ENCODE assay signal across 28 mouse cellular contexts in genomic region chr7:101692446-101692845, GRCm38 (mm10). TPM values are rescaled to one million over a fixed set of nuclear protein-coding genes. Genes with fewer than 3 reads are reported as not detected.
A peak's percentile ranks its signal among the peaks of the same experiment; 100 is the strongest.
DNase-seq lines count a peak whose midpoint lies in the region; ATAC-seq and TF ChIP-seq lines count a peak whose summit lies in the region.
"Had no signal": no experiment of that assay in that cellular context is flagged by ENCODE, and none has a peak within 500 bp of the region (broad histone marks: within the 10 kb centered on the region; RNA-seq: fewer than 3 reads in every experiment).

No protein-coding gene starts in this region.

- H3K4me3 ChIP-seq in kidney, adult 2 months (ENCODE audit: insufficient read depth, low read depth, low read length): no peak overlapping the region
- H3K4me3 ChIP-seq in liver, embryonic 12.5 days: no peak overlapping the region
- H3K4me3 ChIP-seq in liver, postnatal 0 days (ENCODE audit: low read depth, low read length): no peak overlapping the region
- no peak overlapping the region for H3K4me3 ChIP-seq in forebrain, embryonic 13.5 days
- H3K4me3 ChIP-seq: heart, embryonic 13.5 days; hindbrain, embryonic 10.5 days; hindbrain, embryonic 15.5 days; layer of hippocampus, adult 2 months; left cerebral cortex, adult 2 months; lung, embryonic 15.5 days; midbrain, embryonic 12.5 days; neural tube, embryonic 13.5 days had no signal

- H3K27me3 ChIP-seq in kidney, adult 2 months (replicated peaks; ENCODE audit: control insufficient read depth, insufficient read depth, low read length): no peaks in the 10 kb centered on the region
- H3K27me3 ChIP-seq in liver, embryonic 12.5 days (replicated peaks): no peaks in the 10 kb centered on the region
- H3K27me3 ChIP-seq in liver, postnatal 0 days (ENCODE audit: insufficient read depth, low read length): no peaks in the 10 kb centered on the region
- H3K27me3 ChIP-seq in forebrain, embryonic 13.5 days: no peaks in the 10 kb centered on the region
- H3K27me3 ChIP-seq: heart, embryonic 13.5 days; hindbrain, embryonic 15.5 days; lung, embryonic 15.5 days; neural tube, embryonic 13.5 days had no signal

- no peaks in the 10 kb centered on the region for H3K9me3 ChIP-seq in liver, embryonic 12.5 days (replicated peaks)
- no peaks in the 10 kb centered on the region for H3K9me3 ChIP-seq in liver, postnatal 0 days (ENCODE audit: low read length)
- H3K9me3 ChIP-seq in forebrain, embryonic 13.5 days (replicated peaks): no peaks in the 10 kb centered on the region
- H3K9me3 ChIP-seq: heart, embryonic 13.5 days; hindbrain, embryonic 10.5 days; hindbrain, embryonic 15.5 days; lung, embryonic 15.5 days; midbrain, embryonic 12.5 days; neural tube, embryonic 13.5 days had no signal

- H3K4me2 ChIP-seq in liver, embryonic 12.5 days: no peak overlapping the region
- H3K4me2 ChIP-seq in liver, postnatal 0 days (ENCODE audit: low read depth, low read length): no peak overlapping the region
- H3K4me2 ChIP-seq in forebrain, embryonic 13.5 days: no peak overlapping the region
- H3K4me2 ChIP-seq: heart, embryonic 13.5 days; hindbrain, embryonic 15.5 days; lung, embryonic 15.5 days; midbrain, embryonic 12.5 days; neural tube, embryonic 13.5 days had no signal

- H3K27ac ChIP-seq in kidney, adult 2 months (ENCODE audit: insufficient read depth, low read depth, low read length): no peak overlapping the region
- H3K27ac ChIP-seq in liver, embryonic 12.5 days: no peak overlapping the region
- H3K27ac ChIP-seq in liver, postnatal 0 days (ENCODE audit: low read depth): peak overlapping the region; percentile 52; the same call in 1 of the 2 replicates
- H3K27ac ChIP-seq in forebrain, embryonic 13.5 days: no peak overlapping the region
- H3K27ac ChIP-seq: heart, embryonic 13.5 days; hindbrain, embryonic 10.5 days; hindbrain, embryonic 15.5 days; layer of hippocampus, adult 2 months; left cerebral cortex, adult 2 months; lung, embryonic 15.5 days; midbrain, embryonic 12.5 days; neural tube, embryonic 13.5 days had no signal

- ATAC-seq in liver, embryonic 12.5 days: peak; percentile 21; the same call in 1 of the 2 replicates
- ATAC-seq in liver, postnatal 0 days: peak; percentile 98
- ATAC-seq in forebrain, embryonic 13.5 days: no peak
- ATAC-seq: CD4-positive, CD25-positive, alpha-beta regulatory T cell, adult 4 months; forebrain, embryonic 14.5 days; inflammation-experienced regulatory T-cells, adult 6 months had no signal

- WGBS in kidney, adult 2 months: 64% methylated on average over 14 of the region's 14 CpGs
- WGBS in liver, embryonic 12.5 days (ENCODE audit: insufficient replicate concordance): 81% methylated on average over 14 of the region's 14 CpGs
- WGBS in liver, postnatal 0 days (ENCODE audit: insufficient replicate concordance): 72% methylated on average over 14 of the region's 14 CpGs
- WGBS in forebrain, embryonic 13.5 days: 72% methylated on average over 14 of the region's 14 CpGs

- DNase-seq in kidney, adult 2 months: peak; percentile 18
- DNase-seq in kidney, postnatal 25 days: no peak
- peak; percentile 34 to 59 for DNase-seq in kidney, postnatal 4 days
- no peak for DNase-seq in kidney, adult 8-10 months
- DNase-seq in liver, postnatal 0 days: peak; percentile 62
- DNase-seq: adrenal gland, postnatal 25 days; cerebellum, adult 2 months; cerebellum, postnatal 14 days; gastrocnemius, postnatal 14 days; heart, adult 18-20 months; heart, postnatal 10 days; kidney, postnatal 14 days; lung, postnatal 36 days; thymus, adult 2 months; thymus, postnatal 36 days had no signal

- H3K4me1 ChIP-seq in kidney, adult 2 months (ENCODE audit: control insufficient read depth, insufficient read depth, low read length): no peaks in the 10 kb centered on the region
- H3K4me1 ChIP-seq in liver, embryonic 12.5 days: peaks cover 12% of the 10 kb centered on the region
- 0 out of 2 replicates have a peak, but pooled peaks cover 3% of the 10 kb centered on the region for H3K4me1 ChIP-seq in liver, postnatal 0 days (ENCODE audit: insufficient read depth)
- H3K4me1 ChIP-seq in forebrain, embryonic 13.5 days: peaks cover 12% of the 10 kb centered on the region
- H3K4me1 ChIP-seq: lung, embryonic 15.5 days had no signal

- no peak for TF ChIP-seq EP300 in liver, postnatal 0 days (IDR thresholded peaks at IDR 0.05; ENCODE audit: low read depth)

- no peak for TF ChIP-seq POLR2A in kidney, adult 2 months (IDR thresholded peaks at IDR 0.05; ENCODE audit: low read depth, low read length)

- no peaks in the 10 kb centered on the region; the same call in 1 of the 2 replicates for H3K36me3 ChIP-seq in kidney, adult 2 months (ENCODE audit: control insufficient read depth, insufficient read depth, low read length)
- peaks cover 13% of the 10 kb centered on the region; the same call in 1 of the 2 replicates for H3K36me3 ChIP-seq in liver, embryonic 12.5 days
- H3K36me3 ChIP-seq in liver, postnatal 0 days (replicated peaks; ENCODE audit: insufficient read depth, low read length): no peaks in the 10 kb centered on the region
- H3K36me3 ChIP-seq in forebrain, embryonic 13.5 days (ENCODE audit: poor library complexity, severe bottlenecking): peaks cover 11% of the 10 kb centered on the region
- H3K36me3 ChIP-seq: lung, embryonic 15.5 days had no signal

- no peak overlapping the region for H3K9ac ChIP-seq in liver, embryonic 12.5 days
- no peak overlapping the region for H3K9ac ChIP-seq in liver, postnatal 0 days (replicated peaks)
- no peak overlapping the region for H3K9ac ChIP-seq in forebrain, embryonic 13.5 days
- H3K9ac ChIP-seq: heart, embryonic 13.5 days; hindbrain, embryonic 15.5 days; lung, embryonic 15.5 days; midbrain, embryonic 12.5 days; neural tube, embryonic 13.5 days had no signal

- no peak for TF ChIP-seq CTCF in kidney, adult 2 months (conservative IDR thresholded peaks at IDR 0.05; ENCODE audit: insufficient read depth, insufficient read length, low read depth, low read length)
- TF ChIP-seq CTCF in liver, postnatal 0 days (IDR thresholded peaks at IDR 0.05; ENCODE audit: low read depth): no peak

RNA-seq across cellular contexts. Expression of gene Clpb, which starts 29.0 kb away (rescaled TPM):
- 64.8 and 84.9 TPM in 2 replicates for polyA plus RNA-seq in kidney, adult 2 months (2012; rRNA removed)
- polyA plus RNA-seq in liver, embryonic 12.5 days (2016; fragmentation: Nextera tagmentation; extraction: Ambion mirVana): 31.9 and 34.6 TPM in 2 replicates
- 15.1 and 16.3 TPM in 2 replicates for polyA plus RNA-seq in liver, postnatal 0 days (2015; fragmentation: Nextera tagmentation; extraction: Ambion mirVana)
- polyA plus RNA-seq in forebrain, embryonic 13.5 days (2015; fragmentation: Nextera tagmentation; extraction: Ambion mirVana): 35.4 and 40.8 TPM in 2 replicates

Comparison
In these comparisons a context has a peak if more than half of its experiments do, and no peak if none do; other contexts are left out.
1. DNase-seq: peak in kidney, adult 2 months (single experiment), kidney, postnatal 4 days (2 of 2) and liver, postnatal 0 days (single experiment); none in kidney, postnatal 25 days (0 of 2) and kidney, adult 8-10 months (0 of 2).